11 mouse cellular contexts compared by ENCODE assay signal in genomic region chr11:117606137-117606536, GRCm38 (mm10). TPM values are rescaled to one million over a fixed set of nuclear protein-coding genes. Genes with fewer than 3 reads are reported as not detected.
DNase-seq lines count a peak whose midpoint lies in the region; ATAC-seq and TF ChIP-seq lines count a peak whose summit lies in the region.
"Had no signal": no experiment of that assay in that cellular context is flagged by ENCODE, and none has a peak within 500 bp of the region (broad histone marks: within the 10 kb centered on the region; RNA-seq: fewer than 3 reads in every experiment).

No protein-coding gene starts in this region.

- no peaks in the 10 kb centered on the region for H3K9me3 ChIP-seq in heart, embryonic 15.5 days (replicated peaks)
- H3K9me3 ChIP-seq in heart, postnatal 0 days (replicated peaks; ENCODE audit: control insufficient read depth, low read length), result no peaks in the 10 kb centered on the region
- no peaks in the 10 kb centered on the region for H3K9me3 ChIP-seq in midbrain, embryonic 13.5 days

- 25% methylated on average over 9 of the region's 9 CpGs for WGBS in heart, embryonic 15.5 days
- 25% methylated on average over 9 of the region's 9 CpGs for WGBS in heart, postnatal 0 days
- 33% methylated on average over 9 of the region's 9 CpGs for WGBS in midbrain, embryonic 13.5 days

- H3K36me3 ChIP-seq in heart, embryonic 15.5 days, result no peaks in the 10 kb centered on the region
- no peaks in the 10 kb centered on the region for H3K36me3 ChIP-seq in heart, postnatal 0 days (replicated peaks; ENCODE audit: control insufficient read depth, insufficient read depth, low read length)
- H3K36me3 ChIP-seq in midbrain, embryonic 13.5 days, result no peaks in the 10 kb centered on the region

- DNase-seq in heart, postnatal 14 days, result no peak
- DNase-seq in MN1 (ENCODE audit: low spot score), result peak; percentile 44
- no peak for DNase-seq in heart, postnatal 0 days (ENCODE audit: low spot score)
- no peak for DNase-seq in testis, postnatal 14 days (ENCODE audit: low spot score)
- no peak for DNase-seq in adrenal gland, postnatal 36 days
- DNase-seq in embryo, embryonic 10.5 days (ENCODE audit: low spot score), result no peak
- DNase-seq: adrenal gland, adult 8-10 months; cerebellum, adult 9-11 months had no signal

- no peak for TF ChIP-seq EP300 in heart, postnatal 0 days (IDR thresholded peaks at IDR 0.05; ENCODE audit: low read depth)

- intact Hi-C loops in heart, postnatal 14 days (cut with DNase I), result no loop called here

- peaks cover 13% of the 10 kb centered on the region for H3K4me1 ChIP-seq in heart, embryonic 15.5 days (replicated peaks)
- H3K4me1 ChIP-seq in heart, postnatal 0 days (ENCODE audit: control insufficient read depth, insufficient read depth), result peaks cover 5% of the 10 kb centered on the region; the same call in 1 of the 2 replicates
- peaks cover 39% of the 10 kb centered on the region for H3K4me1 ChIP-seq in midbrain, embryonic 13.5 days (replicated peaks)

- H3K9ac ChIP-seq in heart, embryonic 15.5 days, result no peak overlapping the region
- H3K9ac ChIP-seq in heart, postnatal 0 days (replicated peaks; ENCODE audit: low read depth, low read length), result no peak overlapping the region
- no peak overlapping the region; the same call in 1 of the 2 replicates for H3K9ac ChIP-seq in midbrain, embryonic 13.5 days (replicated peaks)

- H3K27me3 ChIP-seq in heart, embryonic 15.5 days, result peaks cover 28% of the 10 kb centered on the region; the same call in 1 of the 2 replicates
- H3K27me3 ChIP-seq in heart, postnatal 0 days (ENCODE audit: control insufficient read depth, insufficient read depth, low read length), result 0 out of 2 replicates have a peak, but pooled peaks cover 7% of the 10 kb centered on the region
- peaks cover 13% of the 10 kb centered on the region for H3K27me3 ChIP-seq in midbrain, embryonic 13.5 days
- H3K27me3 ChIP-seq: CH12.LX had no signal

- ATAC-seq in heart, embryonic 15.5 days (replicated peaks; ENCODE audit: insufficient number of reproducible peaks, insufficient read depth, low FRiP score, low read depth), result no peak
- ATAC-seq in heart, postnatal 0 days (ENCODE audit: insufficient read depth, low read depth), result no peak
- ATAC-seq in midbrain, embryonic 13.5 days, result no peak

- H3K4me2 ChIP-seq in heart, embryonic 15.5 days, result peak overlapping the region; percentile 43
- peak overlapping the region; percentile 26; the same call in 1 of the 2 replicates for H3K4me2 ChIP-seq in heart, postnatal 0 days (ENCODE audit: low read depth, low read length)
- H3K4me2 ChIP-seq in midbrain, embryonic 13.5 days (replicated peaks), result peak overlapping the region; percentile 11

- H3K4me3 ChIP-seq in heart, embryonic 15.5 days, result 0 out of 2 replicates have a peak overlapping the region, but pooled peaks have one; percentile 9
- no peak overlapping the region for H3K4me3 ChIP-seq in heart, postnatal 0 days (ENCODE audit: low read depth, low read length)
- no peak overlapping the region for H3K4me3 ChIP-seq in midbrain, embryonic 13.5 days (replicated peaks)

- H3K27ac ChIP-seq in heart, embryonic 15.5 days, result no peak overlapping the region
- H3K27ac ChIP-seq in heart, postnatal 0 days (ENCODE audit: low read depth), result no peak overlapping the region
- no peak overlapping the region for H3K27ac ChIP-seq in midbrain, embryonic 13.5 days

- no peak for TF ChIP-seq CTCF in heart, postnatal 0 days (IDR thresholded peaks at IDR 0.05; ENCODE audit: low read depth)

RNA-seq across cellular contexts. Expression of gene Tnrc6c, which starts 48.0 kb away (rescaled TPM):
- polyA plus RNA-seq in heart, embryonic 15.5 days (2015; fragmentation: Nextera tagmentation; extraction: Ambion mirVana), result 6.6 and 7.3 TPM in 2 replicates
- total RNA-seq in heart, postnatal 14 days (2021), result 10 to 100 TPM; 36.2 to 36.5 TPM
- total RNA-seq in heart, postnatal 0 days (2014; rRNA removed; ENCODE audit: low replicate concordance), result 24.2 and 24.4 TPM in 2 replicates
- 6.2 and 6.8 TPM in 2 replicates for polyA plus RNA-seq in heart, postnatal 0 days (2015; fragmentation: Nextera tagmentation; extraction: Ambion mirVana)
- polyA plus RNA-seq in midbrain, embryonic 13.5 days (2015; fragmentation: Nextera tagmentation; extraction: Ambion mirVana), result 30.3 and 31.7 TPM in 2 replicates
- total RNA-seq in adrenal gland, postnatal 36 days (2021), result 10 to 100 TPM; 18.6 to 26.3 TPM
